Mouse (Mus musculus) frontal cortex, adult (tissue): ENCODE results near the gene Pbx1.

Source experiments
- ATAC-seq: cut with Nextera tagmentation; 2 replicates; pipeline ENCODE4 v1.9.2; 2017; ENCODE audit warnings: mild to moderate bottlenecking, moderate library complexity, mixed read lengths; ENCODE audit not compliant: low TSS enrichment

Gene Pbx1

DNA sequence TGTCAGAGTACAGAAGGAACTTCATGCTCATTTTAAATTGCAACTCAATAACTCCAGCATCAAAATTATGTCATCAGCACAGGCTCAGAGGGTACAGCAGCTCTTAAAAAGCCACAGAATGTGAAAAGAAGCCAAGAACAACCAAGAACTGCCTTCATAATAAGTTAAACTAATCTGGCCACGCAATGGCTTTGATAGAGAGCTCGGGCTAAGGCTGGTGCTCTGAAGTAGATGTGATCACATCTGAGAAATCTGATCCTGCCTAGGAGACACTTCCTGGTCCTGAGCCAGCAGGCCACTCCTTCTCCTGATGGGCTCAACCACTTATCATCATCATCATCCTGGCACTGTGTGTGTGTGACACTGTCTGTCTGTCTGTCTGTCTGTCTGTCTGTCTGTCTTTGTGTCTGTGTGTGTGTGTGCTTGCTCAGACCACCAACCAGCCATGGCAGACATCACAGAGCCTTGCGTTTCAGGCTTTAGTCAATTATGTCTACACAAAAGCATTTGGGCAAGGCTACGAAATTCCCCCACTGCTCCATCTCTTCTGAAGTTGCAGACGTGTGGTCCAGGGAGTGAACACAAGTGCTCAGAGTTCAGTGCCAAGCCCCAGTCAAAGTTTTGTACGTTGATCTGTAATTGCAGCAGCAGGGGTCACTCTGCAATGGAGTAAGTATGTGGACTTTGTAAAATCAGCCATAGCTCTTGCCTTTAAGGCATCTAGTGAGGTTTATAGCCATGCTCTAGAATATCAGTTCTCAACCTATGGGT is 203.1 kb downstream of the Pbx1 start:
- no peak for ATAC-seq

DNA sequence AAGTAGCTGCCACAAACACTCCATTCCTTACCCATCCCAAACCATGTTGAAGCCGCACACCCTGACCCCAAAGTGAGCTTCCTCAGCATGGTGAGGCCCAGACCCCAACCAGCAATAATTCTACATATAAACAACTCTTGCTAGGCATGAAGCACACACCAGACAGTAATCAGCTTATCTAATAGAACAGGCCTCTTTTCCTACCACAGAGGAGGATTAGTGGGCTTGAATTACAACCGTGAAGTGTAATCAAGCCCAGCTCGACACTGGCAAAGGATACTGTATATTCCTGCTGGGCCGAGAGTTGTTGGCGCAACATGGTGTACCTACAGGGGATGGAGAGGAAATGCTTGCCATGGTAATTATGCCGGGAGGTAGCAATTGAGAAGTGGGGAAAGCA is 205.9 kb downstream of the Pbx1 start:
- ATAC-seq, result no peak

DNA sequence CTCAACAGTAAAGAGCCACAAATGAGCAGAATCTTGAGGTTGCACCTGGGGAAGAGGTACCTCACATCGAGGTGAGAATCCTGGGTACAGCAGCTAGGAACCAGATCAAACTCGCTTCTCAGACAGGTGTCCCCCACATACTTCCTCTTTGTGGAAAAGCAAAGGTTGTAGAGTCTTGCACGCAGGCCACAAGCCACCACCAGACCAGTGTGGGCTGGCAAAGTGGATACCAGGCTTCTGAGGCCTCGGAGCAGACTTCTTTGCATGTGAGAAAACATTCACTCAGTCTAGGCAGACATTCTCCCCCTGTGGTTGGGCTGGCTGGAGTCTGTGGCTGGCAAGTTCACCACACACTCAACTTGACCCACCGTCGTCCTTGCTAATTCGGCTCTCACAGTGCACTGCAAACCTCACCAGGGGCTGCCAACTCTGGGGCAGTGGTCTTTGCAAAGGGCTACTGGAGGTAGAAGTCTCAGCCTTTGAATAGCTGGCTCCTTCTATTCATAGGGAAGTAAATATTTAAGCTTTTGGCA is 206.4 kb downstream of the Pbx1 start:
- no peak for ATAC-seq

DNA sequence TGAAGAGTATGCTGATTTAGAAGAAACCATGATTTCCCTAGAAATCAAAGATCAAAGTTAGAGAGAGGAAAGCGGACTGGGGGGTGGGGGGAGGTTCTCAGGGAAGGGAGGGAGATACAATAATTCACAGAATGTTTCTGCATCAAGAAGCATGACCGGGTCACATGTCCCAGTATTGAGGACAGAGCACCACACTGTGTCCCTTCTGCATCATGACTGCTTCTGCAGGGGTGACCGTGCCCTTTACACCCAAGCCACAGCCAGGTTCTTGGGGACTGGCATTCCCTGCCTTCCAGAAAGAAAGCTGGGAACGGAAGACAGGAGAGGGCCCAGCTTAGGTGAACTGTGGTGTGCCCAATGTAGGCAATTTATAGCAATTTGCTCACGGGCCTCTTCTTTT is 207.9 kb downstream of the Pbx1 start:
- ATAC-seq, result no peak

DNA sequence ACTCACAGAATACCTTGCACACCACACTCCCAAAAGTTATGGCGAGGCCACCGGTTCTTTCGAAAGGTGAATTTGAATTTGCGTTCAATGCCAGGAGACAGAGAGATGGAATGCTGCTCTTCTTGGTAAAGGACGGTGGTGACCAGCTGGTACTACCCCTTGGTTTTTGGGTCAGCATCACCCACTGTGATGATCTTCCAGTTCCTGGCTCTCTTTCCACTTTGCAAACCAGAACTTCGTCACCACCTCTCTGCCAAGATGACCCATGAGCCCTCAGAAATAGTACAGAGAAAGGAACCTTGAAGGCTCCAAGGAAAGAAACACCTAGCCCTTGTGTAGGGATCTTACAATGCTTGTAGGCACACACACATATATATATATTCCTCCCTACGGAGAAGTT is 209.3 kb downstream of the Pbx1 start:
- no peak for ATAC-seq

DNA sequence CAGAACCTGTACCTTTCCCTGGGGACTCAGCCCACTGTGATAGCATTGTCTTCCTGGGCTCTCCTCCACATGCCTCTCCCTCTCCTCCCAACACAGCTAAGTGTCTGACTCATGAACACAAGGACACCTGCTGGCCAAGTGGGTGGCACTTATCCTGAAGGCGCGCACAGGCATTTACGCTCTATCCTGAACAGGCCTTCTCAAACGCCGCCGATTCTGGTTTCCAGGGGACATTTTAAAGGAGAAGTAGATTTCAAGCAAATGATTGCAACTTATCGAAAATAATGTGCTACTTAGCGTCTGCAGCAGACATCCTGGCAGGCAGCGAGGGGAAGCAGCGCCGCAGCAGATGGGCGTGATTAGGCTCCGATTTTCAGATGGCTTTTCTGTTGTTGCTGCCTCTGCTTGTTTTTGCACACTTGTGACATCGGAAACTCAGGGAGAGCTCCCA is 211.0 kb downstream of the Pbx1 start:
- peak; percentile 90 for ATAC-seq

DNA sequence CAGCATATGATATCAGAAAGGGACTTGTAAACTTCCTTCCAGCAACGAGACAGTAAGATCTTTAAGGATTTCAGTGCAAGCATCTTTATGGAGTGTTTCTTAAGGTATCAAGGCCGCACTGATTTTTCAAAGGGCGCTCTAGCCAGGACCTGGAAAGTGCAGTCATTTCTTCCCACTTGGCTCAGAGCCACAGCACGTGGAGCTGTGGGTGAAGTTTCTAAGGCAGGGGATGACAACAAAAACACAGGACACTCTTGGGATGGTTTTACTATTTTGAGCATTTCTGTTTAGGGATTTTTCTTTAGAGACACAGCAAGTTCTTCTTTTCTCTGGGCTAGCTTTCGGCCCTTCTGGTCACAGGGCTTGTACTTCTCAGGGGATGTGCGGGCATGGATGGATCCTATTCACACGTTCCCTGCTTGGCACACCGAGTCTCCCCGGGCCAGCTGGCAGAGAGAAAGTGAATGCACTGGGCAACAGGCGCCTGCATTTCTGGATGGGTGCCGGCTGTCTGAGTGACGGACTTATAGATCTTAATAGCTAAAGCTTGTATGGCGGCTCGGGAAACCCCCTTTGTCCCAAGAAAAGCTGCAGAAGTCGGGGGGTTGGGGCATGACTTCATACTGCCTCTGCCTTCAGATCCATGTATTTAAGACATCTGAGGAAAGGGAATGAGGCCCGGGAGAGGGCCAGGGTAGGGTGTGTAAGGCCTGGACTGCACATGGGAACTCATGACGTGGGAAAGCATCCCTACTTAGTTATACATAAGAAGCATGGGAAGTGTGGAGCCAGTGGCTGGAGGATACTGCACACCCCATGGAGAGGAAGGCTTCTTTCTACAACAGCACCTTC is 215.9 kb downstream of the Pbx1 start:
- ATAC-seq, result no peak

DNA sequence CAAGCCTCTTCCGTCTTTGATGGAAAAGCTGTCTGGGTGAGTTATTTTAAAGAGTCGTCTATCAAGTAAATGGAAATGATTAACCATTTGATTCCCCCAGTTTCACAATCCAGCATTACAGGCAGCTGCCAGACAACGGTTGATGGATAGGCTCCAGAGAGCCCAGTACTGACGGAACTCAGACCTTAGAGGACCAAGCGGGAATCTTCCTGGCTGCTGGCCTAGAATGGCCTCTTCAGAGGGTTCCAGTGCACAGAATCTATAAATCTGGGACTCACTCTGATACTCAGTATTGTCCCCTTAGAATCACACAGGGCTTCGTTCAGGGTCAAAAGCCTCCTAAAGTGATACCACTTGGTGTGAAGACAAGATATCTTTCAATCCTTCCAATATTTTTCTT is 216.6 kb downstream of the Pbx1 start:
- ATAC-seq, result no peak

DNA sequence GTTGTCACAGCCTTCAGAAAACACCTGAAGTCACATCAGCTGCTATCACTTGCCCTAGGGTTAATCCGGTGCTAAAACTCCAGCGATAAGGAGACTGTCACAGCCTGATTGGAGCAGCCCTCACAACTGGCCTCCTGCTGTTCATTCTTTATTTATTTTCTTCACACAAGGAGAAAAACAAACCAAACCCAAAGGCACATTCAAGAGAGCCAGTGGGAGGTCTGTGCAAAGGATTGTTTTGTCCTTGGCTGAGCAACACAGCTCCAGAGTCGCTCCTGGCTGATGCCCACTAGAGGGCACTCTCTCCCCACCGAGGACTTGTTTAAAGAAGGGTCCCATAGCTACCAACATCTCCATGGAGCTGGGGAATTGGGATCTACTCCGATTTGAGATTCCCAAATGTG is 218.0 kb downstream of the Pbx1 start:
- peak; percentile 86 for ATAC-seq

DNA sequence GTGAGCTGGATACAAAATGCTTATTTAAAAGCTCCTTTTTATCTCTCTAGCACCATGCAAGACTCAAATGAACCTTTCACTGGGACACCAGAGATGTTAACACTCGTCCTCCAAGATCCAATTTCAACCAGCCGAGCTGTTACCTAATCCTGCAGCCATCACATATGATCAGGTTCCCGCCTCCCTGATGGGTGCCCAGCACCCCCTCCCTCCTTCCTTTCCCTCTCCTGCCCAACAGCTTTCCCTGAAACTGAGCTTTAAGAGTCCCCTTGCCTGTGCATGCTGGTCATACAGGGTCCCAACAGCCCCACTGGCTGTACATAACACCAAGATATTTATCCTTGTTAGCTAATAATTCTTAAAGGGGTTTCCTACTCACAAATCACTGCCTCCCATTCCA is 218.5 kb downstream of the Pbx1 start:
- ATAC-seq, result peak; percentile 50

DNA sequence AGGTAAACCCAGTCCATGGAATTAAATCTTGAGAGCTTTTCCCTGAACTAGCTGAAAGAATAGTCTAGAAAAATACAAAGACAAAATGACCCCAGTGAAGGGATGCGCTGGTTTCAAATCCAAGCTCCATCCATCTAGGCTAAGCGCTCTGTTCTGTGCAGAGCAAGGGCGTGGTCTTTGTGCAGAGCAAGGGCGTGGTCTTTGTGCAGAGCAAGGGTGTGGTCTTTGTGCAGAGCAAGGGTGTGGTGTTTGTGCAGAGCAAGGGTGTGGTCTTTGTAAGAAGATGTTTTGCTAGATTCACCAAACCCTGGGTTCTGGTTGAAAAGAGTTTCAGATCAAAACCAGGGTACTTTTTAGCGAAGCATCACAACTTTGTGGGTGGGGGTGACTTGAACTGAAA is 221.7 kb downstream of the Pbx1 start:
- no peak for ATAC-seq

DNA sequence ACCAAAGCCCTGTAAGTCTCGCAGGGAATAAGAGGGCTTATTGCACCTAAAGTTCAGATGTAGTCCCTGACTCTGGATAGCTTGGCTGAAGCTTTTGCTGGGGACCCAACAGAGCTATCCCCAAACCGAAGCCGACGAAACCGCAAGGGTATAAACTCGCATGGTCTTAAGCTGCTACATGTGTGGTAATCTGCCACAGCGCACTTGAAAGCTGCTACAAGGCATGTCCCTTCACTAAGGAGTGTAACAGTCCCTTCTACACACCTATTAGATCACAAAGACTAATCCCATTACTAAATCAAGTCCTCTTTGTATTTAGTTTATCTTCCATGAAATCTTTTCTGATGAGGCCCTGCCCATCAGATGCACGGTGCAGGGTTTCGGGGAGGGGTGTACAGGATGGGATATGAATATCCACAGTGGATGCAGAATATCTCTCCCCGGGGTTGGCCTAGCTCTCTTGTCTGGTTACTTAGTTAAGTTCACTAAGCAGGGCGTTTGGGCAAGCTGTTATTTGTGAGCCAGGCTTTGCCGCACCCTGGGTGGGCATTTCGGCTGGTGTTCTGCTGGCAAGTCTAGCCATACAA is 231.4 kb downstream of the Pbx1 start:
- no peak for ATAC-seq

DNA sequence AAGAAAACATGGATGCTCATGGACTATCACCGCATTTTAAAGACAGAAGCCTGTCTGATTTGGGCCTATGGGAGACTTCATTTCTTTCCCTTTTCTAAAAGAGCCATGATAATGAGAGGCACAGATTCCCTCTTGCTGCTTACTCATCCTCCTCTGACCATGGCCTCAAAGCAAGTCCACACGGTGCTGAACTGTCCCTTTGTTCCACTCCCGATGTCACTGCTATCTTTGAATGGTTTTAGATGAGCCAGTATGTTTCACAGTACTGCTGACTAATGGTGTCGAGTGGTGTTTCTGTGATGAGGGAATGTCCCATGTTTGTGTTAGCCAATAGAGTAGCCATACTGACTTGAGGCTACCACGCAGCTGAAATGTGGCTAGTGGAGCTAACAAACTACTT is 233.8 kb downstream of the Pbx1 start:
- ATAC-seq, result 0 out of 2 replicates have a peak, but pooled peaks have one; percentile 31

DNA sequence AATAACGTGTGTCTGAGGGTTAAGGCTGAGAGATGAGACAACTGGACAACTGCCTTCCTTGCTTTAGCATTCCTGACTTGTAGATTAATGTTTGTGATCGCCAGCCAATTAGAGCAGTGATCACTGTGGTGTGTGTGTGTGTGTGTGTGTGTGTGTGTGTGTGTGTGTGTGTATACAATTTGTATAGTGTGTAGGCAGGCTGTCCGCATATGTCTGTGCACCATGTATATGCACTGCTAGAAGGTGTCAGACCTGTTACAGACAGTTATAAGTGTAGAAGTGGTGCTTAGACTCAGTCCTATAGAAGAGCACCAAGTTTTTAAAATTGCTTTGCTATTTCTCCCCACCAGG is 234.2 kb downstream of the Pbx1 start:
- ATAC-seq, result no peak

DNA sequence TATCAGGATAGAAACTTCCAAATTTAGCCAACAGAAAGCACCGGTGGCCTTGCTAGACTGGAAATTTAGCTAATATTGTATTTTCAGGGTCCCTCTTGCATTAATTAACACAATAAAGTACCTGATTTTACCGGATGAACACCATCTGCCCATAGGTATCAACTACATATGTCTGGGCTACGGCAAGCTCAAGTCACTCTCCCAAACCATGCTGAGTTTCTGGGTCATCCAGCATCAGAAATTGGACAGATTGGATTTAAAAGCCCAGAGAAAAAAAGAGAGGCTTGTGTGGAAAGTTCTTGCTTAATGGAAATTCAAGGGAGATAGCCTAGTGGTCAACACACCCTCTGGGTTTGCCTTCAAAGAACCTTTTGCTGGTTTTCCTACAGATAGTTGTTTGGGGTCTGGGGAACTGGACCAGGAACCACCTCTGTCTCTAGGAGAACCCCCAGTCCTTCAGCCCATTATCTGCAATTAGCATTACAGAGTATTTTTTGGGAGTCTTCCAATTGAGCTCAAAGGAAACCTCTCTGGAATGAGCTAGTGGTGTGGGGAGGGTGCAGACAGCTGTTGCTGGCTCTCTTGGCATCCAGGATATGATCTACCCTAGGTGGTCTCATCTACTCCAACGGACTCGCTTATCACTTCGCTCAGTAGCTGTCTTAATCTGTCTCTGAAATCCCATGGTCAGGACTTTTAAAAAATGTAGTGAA is 234.7 kb downstream of the Pbx1 start:
- ATAC-seq, result no peak

DNA sequence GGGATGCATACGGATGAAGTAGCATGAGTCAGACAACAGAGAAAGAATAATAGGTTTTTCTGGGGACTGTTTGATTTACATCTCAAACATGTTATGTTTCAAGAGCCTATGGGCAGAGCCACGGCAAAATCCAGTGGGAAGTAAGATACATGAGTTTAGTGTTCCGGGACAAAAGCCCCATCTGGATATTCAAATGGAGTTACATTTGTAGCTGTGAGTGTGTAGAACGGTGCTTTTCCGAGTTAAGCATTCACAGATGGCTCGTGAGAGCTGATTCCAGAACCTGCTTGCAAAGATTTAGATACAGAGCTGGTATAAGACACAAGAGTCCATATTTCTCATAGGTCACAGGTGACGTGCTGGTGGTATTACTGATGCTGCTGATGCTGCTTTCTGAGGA is 238.7 kb downstream of the Pbx1 start:
- peak; percentile 84 for ATAC-seq

DNA sequence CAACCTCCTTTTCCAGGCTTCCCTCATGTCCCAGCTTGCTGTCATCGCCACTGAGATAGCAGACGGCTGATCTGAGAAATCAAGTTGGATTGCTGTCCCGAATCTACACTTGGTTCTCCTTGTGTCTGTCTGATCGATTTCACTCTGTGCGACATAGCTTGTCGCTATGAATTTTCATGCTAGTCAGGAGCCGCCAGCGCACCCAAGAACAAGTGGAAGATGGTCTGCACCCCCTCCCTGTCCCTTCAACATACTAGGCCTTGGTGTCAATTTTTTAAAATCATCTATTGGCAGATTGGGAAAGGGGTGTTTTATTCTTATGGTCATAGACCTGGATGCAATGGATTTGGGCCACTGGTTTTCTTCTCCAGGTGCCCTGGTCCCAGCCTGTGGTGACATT is 249.3 kb downstream of the Pbx1 start:
- no peak for ATAC-seq

DNA sequence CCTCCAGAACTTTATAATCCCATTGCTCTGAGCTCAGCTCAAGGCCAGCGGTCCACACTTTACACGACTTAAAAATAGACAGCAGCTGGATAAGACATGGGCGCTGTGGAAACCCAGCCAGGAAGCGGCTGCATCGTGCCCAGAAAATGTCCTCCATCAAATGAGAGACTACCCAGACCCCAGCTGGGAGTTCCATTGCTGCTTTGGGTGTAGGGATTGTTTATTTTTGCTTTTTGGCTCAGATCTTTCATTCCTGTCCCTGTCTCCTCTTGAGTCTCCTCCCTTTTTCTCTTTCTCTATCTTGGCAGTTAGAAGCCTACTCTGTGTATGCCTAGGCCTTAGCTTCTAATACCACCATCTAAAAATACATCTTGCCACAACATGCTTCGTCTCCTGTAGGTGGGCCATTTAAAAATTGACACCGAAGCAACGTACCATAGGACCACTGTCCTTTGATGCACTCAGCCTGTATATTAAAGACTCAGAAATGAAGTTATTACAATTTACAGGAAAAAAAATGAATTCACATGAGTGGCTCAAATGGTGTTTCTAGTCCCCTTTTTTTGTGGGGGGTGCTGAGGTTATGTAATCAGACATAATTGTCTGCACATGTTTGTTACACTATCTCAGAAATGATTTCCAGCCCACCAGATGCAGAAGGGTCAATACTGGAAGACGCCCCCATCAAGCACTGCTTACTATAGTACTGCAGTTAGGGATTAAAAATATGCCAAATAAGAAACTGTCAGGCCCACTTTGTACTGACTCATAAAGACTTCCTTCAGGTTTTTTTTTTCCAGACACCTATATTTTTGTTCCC is 251.2 kb downstream of the Pbx1 start:
- ATAC-seq, result peak; percentile 41

DNA sequence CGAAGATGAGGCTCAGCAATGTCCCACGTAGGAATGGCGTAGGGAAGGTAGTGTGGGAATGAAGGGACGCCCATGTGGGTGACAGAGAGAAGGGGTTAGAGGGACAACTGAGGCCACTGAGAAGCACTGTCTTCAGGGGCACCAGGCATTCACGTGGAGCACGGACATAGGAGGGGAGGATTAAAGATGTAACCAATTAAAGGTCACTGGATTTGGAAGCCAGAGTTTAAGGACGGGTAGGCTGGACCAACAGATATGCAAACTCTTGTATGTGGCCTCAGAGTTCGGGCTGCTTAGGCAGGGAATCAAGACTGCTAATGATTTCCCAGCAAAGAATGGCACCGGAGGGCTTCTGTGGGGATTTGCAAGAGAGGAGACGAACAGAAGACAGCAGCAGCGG is 252.4 kb downstream of the Pbx1 start:
- ATAC-seq, result no peak

DNA sequence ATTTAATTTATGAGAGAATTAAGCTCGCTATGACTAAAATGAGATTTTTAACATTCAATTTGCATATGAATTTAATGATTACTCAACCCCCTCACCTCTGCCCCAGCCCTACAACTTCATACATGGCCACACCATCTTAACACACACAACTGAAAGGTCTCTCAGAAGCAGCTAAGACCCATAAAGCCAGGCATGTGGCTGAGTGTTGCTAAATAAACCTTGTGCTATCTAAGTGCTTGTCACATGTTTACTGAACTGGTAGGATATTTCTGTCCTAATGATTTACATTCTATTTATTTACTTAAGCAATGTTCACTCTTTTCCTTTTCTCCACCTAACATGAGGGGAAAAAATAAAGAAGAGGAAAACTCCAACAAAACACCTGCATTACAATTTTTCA is 253.5 kb downstream of the Pbx1 start:
- ATAC-seq, result no peak

DNA sequence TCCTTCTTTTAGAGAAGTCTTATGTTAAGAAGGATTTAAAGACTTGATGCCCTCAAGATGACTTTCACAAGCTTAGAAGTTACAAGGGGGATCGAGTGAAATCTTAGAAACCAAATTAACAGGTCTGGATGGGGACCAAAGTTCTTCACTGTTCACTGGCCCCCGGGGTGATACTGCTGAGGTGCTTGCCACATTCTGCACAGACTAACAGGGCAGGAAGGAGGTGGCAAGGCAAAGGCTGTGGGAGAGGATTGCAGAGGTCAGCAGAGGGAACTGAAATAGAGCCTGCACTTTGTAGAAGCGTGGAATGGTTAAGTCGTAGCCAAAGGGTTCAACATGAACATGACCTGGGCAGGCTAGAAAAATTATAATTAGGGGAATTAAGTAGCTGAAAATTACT is 256.5 kb downstream of the Pbx1 start:
- ATAC-seq, result no peak
